Mouse (Mus musculus) forebrain, embryonic 14.5 days (tissue): ENCODE data around the gene Herc4. TPM values are rescaled to one million over a fixed set of nuclear protein-coding genes. Genes with fewer than 3 reads are reported as not detected.

Experiments
- ATAC-seq: fragments of 200-750 bp; cut with Nextera tagmentation; 2 replicates; pipeline ENCODE4 v1.8.0; 2017; ENCODE audit warnings: mild to moderate bottlenecking, moderate library complexity
- DNase-seq: peaks from one replicate; pipeline ENCODE4 v3.0.0-alpha.2; 2015; ENCODE audit warnings: low spot score
- H3K27ac ChIP-seq: fragments of 300-500 bp; sonication (generic); 2 replicates; pipeline ENCODE4 v1.5.1; 2014; ENCODE audit warnings: low read depth, mild to moderate bottlenecking, control low read depth, low read length, moderate library complexity
- H3K27me3 ChIP-seq: fragments of 300-500 bp; sonication (generic); replicated peaks from 2 replicates; pipeline ENCODE4 v1.6.1; 2014; ENCODE audit warnings: low read length, control low read depth, mixed read lengths; ENCODE audit not compliant: control insufficient read depth, insufficient read depth
- H3K36me3 ChIP-seq: fragments of 300-500 bp; sonication (generic); 2 replicates; pipeline ENCODE4 v1.6.1; 2014; ENCODE audit warnings: low read length, control low read depth; ENCODE audit not compliant: control insufficient read depth, insufficient read depth
- H3K4me1 ChIP-seq: fragments of 300-500 bp; sonication (generic); 2 replicates; pipeline ENCODE4 v1.6.1; 2014; ENCODE audit warnings: antibody characterized with exemption, low read length, control low read depth; ENCODE audit not compliant: control insufficient read depth, insufficient read depth
- H3K4me2 ChIP-seq: fragments of 300-500 bp; sonication (generic); 2 replicates; pipeline ENCODE4 v1.6.1; 2014; ENCODE audit warnings: mild to moderate bottlenecking, control low read depth, low read length
- H3K4me3 ChIP-seq: fragments of 300-500 bp; sonication (generic); 2 replicates; pipeline ENCODE4 v1.5.1; 2014; ENCODE audit warnings: low read depth, low read length, control low read depth
- H3K9ac ChIP-seq: fragments of 300-500 bp; sonication (generic); 2 replicates; pipeline ENCODE4 v1.6.1; 2014; ENCODE audit warnings: mild to moderate bottlenecking, low read length, control low read depth, moderate library complexity
- H3K9me3 ChIP-seq: fragments of 300-500 bp; sonication (generic); replicated peaks from 2 replicates; pipeline ENCODE4 v1.6.1; 2016; ENCODE audit warnings: low read length, control low read depth, mixed read lengths; ENCODE audit not compliant: control insufficient read depth
- WGBS: fragments of 180-500 bp; shearing (Covaris S2); extraction: QIAGEN DNeasy Blood & Tissue Kit; methylation state at CpG from one replicate; pipeline ENCODE4 v1.1.7; 2014; 5-methylcytosine and 5-hydroxymethylcytosine counted together
- polyA plus RNA-seq: library from polyadenylated mRNA; unstranded; fragments of >200 nt; fragmentation: Nextera tagmentation; extraction: Ambion mirVana; gene quantifications from 2 replicates; pipeline ENCODE4 v1.2.1, GENCODE M21; 2014

Herc4 gene
- polyA plus RNA-seq, result 36.6 and 37.7 TPM in 2 replicates

DNA sequence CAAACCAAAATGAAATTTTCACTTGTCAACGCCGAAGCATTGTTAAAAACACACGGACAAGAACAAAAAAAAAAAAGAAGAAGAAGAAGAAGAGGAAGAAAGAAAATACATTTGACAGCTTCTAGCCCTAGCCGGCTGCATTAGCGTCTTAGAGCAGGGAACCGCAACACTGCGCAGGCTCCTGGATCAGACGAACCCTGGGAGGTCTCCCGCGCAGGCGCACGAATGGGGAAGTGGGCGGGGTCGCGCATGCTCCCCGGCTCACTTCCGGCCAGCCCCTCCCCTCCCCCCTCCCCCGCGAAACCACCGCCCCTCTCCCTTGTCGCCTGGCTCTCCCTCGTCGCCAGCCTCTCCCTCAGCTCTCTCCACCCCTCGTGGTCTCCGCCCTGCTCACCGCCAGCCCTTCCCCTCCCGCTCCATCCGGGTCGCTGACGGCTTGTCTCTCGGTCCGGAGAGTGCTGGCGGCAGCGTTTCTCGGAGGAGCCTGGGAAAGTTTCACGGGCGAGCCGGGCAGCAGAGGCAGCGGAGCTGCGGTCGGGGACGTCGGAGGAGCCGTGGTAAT, at the start of gene Herc4:
Herc4 (plus strand) TSS at position 318 of the 562 bp plus-strand sequence.
- 0 out of 2 replicates have a peak, but pooled peaks cover 3% of the 10 kb centered on the region for H3K36me3 ChIP-seq
- H3K27me3 ChIP-seq, result no peaks in the 10 kb centered on the region
- H3K4me2 ChIP-seq, result peak within 1 kb of the TSS; percentile 54
- ATAC-seq (peak; percentile 99), DNase-seq (peak; percentile 97)
- WGBS, result 0% methylated on average over 44 of the region's 44 CpGs
- H3K9ac ChIP-seq, result peak within 1 kb of the TSS; percentile 94
- H3K9me3 ChIP-seq, result no peaks in the 10 kb centered on the region
- H3K27ac ChIP-seq, result peak within 1 kb of the TSS; percentile 95
- peaks cover 12% of the 10 kb centered on the region for H3K4me1 ChIP-seq
- peak within 1 kb of the TSS; percentile 90 for H3K4me3 ChIP-seq

DNA sequence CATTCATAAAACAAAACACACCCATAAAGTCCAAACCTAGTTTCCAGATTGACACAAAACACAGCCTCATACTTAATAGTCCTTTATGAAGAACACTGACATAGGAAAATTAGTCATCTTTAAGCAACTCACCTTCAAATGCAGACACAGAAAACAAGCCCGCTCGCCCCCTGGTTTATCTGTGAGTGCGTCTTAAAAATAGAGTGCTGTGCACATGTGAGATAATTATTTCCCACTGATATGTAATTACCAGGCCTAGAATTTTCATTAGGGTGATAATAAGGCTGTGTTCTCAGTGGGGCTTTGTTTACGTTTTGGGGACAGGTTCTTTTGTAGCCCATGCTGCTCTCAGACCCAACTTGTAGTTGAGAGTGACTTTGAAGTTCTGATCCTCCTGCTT, 44.6 kb upstream of the Herc4 start:
- Histone ChIP-seq H3K9ac (no peak overlapping the region), H3K27me3 (no peaks in the 10 kb centered on the region), H3K9me3 (no peaks in the 10 kb centered on the region), H3K36me3 (no peaks in the 10 kb centered on the region), H3K27ac (no peak overlapping the region), H3K4me3 (no peak overlapping the region), H3K4me2 (no peak overlapping the region), H3K4me1 (no peaks in the 10 kb centered on the region)
- 64% methylated on average over 4 of the region's 4 CpGs for WGBS
- DNase-seq (no peak), ATAC-seq (no peak)

GRCm38 (mm10) chr10:63201534-63201933, 42.1 kb upstream of the Herc4 start:
- no peak overlapping the region for H3K27ac ChIP-seq
- DNase-seq (no peak), ATAC-seq (no peak)
- H3K4me2 ChIP-seq, result no peak overlapping the region
- no peak overlapping the region for H3K4me3 ChIP-seq
- 83% methylated on average over 8 of the region's 8 CpGs for WGBS
- no peaks in the 10 kb centered on the region for H3K9me3 ChIP-seq
- no peaks in the 10 kb centered on the region for H3K27me3 ChIP-seq
- H3K4me1 ChIP-seq, result no peaks in the 10 kb centered on the region
- H3K9ac ChIP-seq, result no peak overlapping the region
- no peaks in the 10 kb centered on the region for H3K36me3 ChIP-seq

DNA sequence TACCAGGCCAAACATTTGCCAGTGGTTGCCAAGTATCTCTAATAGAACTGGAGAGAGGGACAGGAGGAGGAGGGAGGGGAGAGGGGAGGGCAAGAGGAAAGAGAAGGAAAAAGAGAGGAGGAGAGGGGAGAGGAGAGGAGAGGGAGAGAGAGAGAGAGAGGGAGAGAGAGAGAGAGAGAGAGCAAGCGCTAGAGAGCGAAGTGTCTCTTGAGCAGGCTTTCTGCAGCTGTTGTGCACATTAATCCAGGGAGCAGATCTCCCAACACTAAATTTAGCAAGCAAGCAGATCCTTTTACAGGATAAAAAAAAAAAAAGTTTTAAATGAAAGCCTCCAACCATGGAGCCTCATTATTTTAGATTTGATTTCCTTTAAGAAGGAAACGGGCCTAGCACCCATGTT, 40.6 kb upstream of the Herc4 start:
- H3K4me3 ChIP-seq, result no peak overlapping the region
- 81% methylated on average over 3 of the region's 3 CpGs for WGBS

DNA sequence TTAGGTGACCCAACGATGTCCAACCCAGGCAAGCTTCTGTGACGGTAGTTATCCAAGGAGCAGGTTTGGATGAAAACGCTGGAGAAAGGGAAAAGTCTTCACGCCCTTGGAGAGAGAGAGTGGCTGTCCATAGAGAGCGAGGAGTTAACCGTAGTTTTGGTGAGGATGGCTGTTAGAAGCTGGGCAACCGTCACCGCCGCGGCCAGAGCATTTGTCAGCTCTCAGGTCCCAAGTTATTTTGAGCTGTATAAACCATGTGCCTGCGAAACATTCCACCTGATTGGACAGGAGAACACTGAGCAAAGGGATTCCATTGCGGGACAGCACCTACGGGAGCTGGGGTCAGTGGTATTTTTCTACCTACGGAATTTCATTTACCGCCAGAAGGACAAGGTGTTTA, 39.9 kb upstream of the Herc4 start, which contains the start of gene Mypn:
Mypn (minus strand) TSS at position 225 of the 400 bp plus-strand sequence.
- 91% methylated on average over 15 of the region's 15 CpGs for WGBS
- H3K27me3 ChIP-seq, result no peaks in the 10 kb centered on the region
- H3K27ac ChIP-seq, result no peak within 1 kb of the TSS
- ATAC-seq (no peak), DNase-seq (no peak)
- no peak within 1 kb of the TSS for H3K9ac ChIP-seq
- H3K36me3 ChIP-seq, result no peaks in the 10 kb centered on the region
- H3K4me1 ChIP-seq, result no peaks in the 10 kb centered on the region
- no peak within 1 kb of the TSS for H3K4me2 ChIP-seq
- H3K4me3 ChIP-seq, result no peak within 1 kb of the TSS
- no peaks in the 10 kb centered on the region for H3K9me3 ChIP-seq

More for the DNA sequence above, 40.6 kb upstream of the Herc4 start:
- Histone ChIP-seq H3K4me2 (no peak overlapping the region), H3K27me3 (no peaks in the 10 kb centered on the region), H3K4me1 (no peaks in the 10 kb centered on the region), H3K27ac (no peak overlapping the region), H3K9me3 (no peaks in the 10 kb centered on the region), H3K9ac (no peak overlapping the region), H3K36me3 (no peaks in the 10 kb centered on the region)
- ATAC-seq, result no peak
- DNase-seq, result no peak

GRCm38 (mm10) chr10:63208871-63209270, 34.7 kb upstream of the Herc4 start:
- WGBS, result 69% methylated on average over 6 of the region's 6 CpGs
- ATAC-seq, result no peak
- Histone ChIP-seq H3K9ac (no peak overlapping the region), H3K4me3 (no peak overlapping the region), H3K27ac (no peak overlapping the region), H3K27me3 (no peaks in the 10 kb centered on the region), H3K9me3 (no peaks in the 10 kb centered on the region), H3K36me3 (no peaks in the 10 kb centered on the region), H3K4me1 (no peaks in the 10 kb centered on the region), H3K4me2 (no peak overlapping the region)
- DNase-seq, result no peak

DNA sequence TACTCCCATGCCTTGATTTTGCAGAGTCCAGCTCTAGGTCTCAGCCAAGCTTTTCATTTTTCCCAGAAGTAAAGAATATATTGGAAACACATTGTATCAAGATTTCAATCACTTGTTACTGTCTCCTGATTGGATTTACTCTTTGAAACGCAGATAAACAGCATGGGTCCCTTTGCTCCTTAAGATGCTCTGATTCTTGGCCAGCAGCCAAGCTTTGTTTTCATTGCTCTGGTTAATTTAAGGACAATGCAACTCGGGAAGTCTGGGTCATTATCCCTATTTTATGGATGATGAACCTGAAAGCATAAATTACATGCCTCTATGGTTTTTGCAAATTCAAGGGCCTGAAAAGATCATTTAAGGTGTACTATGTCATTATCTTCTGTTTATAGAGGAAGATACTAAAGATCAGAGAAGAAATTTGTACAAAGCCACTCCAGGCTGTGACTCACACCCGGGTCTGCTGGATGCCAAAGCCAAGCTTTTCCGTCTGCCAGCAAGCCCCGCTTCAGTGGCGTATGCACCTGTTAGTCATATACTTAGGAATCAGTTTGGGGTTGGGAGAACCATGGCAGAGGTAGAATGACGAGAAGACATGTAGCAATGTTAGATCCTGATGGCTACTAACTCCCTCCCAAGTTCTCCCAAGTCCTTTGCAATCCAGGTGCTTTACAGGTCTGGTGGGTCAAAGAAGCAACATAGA, 22.4 kb upstream of the Herc4 start:
- Histone ChIP-seq H3K27me3 (no peaks in the 10 kb centered on the region), H3K4me1 (no peaks in the 10 kb centered on the region; the same call in 1 of the 2 replicates), H3K4me3 (no peak overlapping the region), H3K27ac (no peak overlapping the region), H3K9ac (no peak overlapping the region), H3K36me3 (no peaks in the 10 kb centered on the region), H3K9me3 (no peaks in the 10 kb centered on the region), H3K4me2 (no peak overlapping the region)
- peak; percentile 27 for DNase-seq
- 33% methylated on average over 7 of the region's 7 CpGs for WGBS
- ATAC-seq, result no peak

DNA sequence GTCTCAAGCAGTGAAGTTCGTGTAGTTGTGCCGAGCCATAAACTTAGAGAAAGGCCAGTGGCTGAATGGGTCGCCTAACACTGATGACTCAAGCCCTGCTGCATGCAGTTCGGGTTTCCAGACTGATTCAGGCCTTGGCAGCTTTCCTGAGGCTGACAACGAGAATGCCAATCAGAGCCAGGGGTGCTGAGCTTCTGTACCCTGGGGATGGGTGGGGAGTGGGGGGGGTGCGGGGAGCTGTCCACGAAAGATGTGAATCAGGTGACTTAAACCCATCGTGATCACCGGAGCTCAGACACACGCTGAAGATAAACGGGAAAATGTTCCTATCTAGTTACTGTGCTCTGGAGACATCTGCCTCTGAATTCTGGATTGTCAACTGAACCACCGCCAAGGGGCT, 19.3 kb upstream of the Herc4 start:
- no peaks in the 10 kb centered on the region for H3K9me3 ChIP-seq
- H3K9ac ChIP-seq, result no peak overlapping the region
- 71% methylated on average over 12 of the region's 12 CpGs for WGBS
- H3K4me2 ChIP-seq, result no peak overlapping the region
- no peaks in the 10 kb centered on the region; the same call in 1 of the 2 replicates for H3K4me1 ChIP-seq
- no peak overlapping the region for H3K4me3 ChIP-seq
- DNase-seq (no peak), ATAC-seq (no peak)
- no peaks in the 10 kb centered on the region for H3K36me3 ChIP-seq
- no peaks in the 10 kb centered on the region for H3K27me3 ChIP-seq
- H3K27ac ChIP-seq, result no peak overlapping the region

DNA sequence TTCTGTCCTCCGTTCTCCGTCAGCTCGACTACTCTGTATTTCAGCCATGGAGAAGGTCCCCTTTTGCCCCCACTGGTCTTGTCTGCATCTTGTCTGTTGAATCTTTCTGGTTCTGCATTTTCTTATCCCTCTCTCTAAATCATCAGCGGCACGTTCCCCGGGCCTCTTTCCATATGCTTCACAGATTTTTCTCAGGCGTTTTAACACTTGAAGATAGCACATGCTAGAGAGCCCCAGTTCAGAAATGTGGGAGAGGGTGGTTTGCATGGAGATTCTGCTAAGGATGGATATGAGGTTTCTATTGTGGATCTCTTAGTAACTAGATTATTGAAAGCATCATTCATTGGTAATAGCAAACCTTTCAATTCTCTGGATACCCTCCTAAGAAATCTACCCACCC, 13.3 kb upstream of the Herc4 start:
- no peaks in the 10 kb centered on the region for H3K27me3 ChIP-seq
- H3K4me3 ChIP-seq, result no peak overlapping the region
- DNase-seq (no peak), ATAC-seq (no peak)
- no peak overlapping the region for H3K27ac ChIP-seq
- no peaks in the 10 kb centered on the region for H3K36me3 ChIP-seq
- H3K9me3 ChIP-seq, result no peaks in the 10 kb centered on the region
- no peak overlapping the region for H3K9ac ChIP-seq
- no peaks in the 10 kb centered on the region for H3K4me1 ChIP-seq
- 89% methylated on average over 7 of the region's 7 CpGs for WGBS
- no peak overlapping the region for H3K4me2 ChIP-seq
